Mouse (Mus musculus): ENCODE data around the gene Cops7b. TPM values are rescaled to one million over a fixed set of nuclear protein-coding genes. Genes with fewer than 3 reads are reported as not detected.

Gene Cops7b
- polyA plus RNA-seq, 1 experiment = 67.6 TPM

DNA sequence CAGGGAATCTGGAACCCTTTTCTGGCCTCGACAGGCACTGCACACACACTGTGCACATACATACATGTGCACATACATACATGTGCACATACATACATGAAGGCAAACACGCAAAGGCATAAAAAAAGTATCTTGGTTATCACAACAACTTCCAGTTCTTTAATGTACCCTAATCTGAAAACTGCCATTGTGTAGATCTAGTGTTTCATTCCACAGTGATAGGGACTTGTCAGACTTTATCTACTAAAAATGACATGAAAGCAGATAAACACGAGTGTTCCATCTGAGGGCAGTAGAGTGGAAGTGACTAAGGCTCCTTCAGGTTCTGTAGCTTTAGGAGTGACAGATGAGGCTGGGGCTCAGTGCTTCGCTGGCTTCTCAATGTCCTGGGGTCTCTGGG is 31.4 kb upstream of the Cops7b start:
- TF ChIP-seq CTCF (IDR thresholded peaks at IDR 0.05; ENCODE audit: borderline replicate concordance, control insufficient read depth, extremely low read depth, insufficient read depth, low read length, poor library complexity) (no peak), POLR2A (IDR thresholded peaks at IDR 0.05; ENCODE audit: control insufficient read depth, extremely low read depth, insufficient read depth, low read length, poor library complexity) (no peak)
- no peak overlapping the region for H3K27ac ChIP-seq (ENCODE audit: control insufficient read depth, insufficient read depth, low read length)
- no peaks in the 10 kb centered on the region for H3K36me3 ChIP-seq (ENCODE audit: control insufficient read depth, insufficient read depth, low read length)
- no peak for DNase-seq
- H3K4me1 ChIP-seq (replicated peaks; ENCODE audit: control insufficient read depth, insufficient read depth, low read length) = no peaks in the 10 kb centered on the region
- no peak overlapping the region for H3K4me3 ChIP-seq (ENCODE audit: control insufficient read depth, insufficient read depth, low read length)
- WGBS = 91% methylated on average over 4 of the region's 4 CpGs
- no peaks in the 10 kb centered on the region for H3K27me3 ChIP-seq (ENCODE audit: control insufficient read depth, insufficient read depth, low read length)

DNA sequence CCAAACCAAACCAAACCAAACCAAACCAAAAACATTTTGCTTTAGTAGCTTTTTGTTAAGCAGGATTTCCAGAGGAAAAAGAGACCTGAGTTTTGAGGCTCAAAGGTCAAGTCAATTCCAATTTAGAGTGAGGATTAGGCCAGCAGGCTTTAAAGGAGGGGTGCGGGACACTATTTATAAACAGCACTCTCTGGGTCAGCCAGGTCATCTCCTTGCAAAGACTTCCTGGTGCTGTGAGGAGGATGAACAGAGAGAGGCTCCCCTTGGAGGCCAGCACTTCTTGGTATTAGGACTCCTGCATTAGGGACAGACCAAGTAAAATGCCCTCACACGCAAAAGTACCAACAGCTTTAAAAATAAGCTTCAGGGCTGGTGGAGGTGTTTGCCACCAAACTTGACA is 30.8 kb upstream of the Cops7b start:
- no peak for DNase-seq
- no peaks in the 10 kb centered on the region for H3K27me3 ChIP-seq (ENCODE audit: control insufficient read depth, insufficient read depth, low read length)
- TF ChIP-seq CTCF (IDR thresholded peaks at IDR 0.05; ENCODE audit: borderline replicate concordance, control insufficient read depth, extremely low read depth, insufficient read depth, low read length, poor library complexity) = no peak
- no peak for TF ChIP-seq POLR2A (IDR thresholded peaks at IDR 0.05; ENCODE audit: control insufficient read depth, extremely low read depth, insufficient read depth, low read length, poor library complexity)
- no peak overlapping the region for H3K4me3 ChIP-seq (ENCODE audit: control insufficient read depth, insufficient read depth, low read length)
- WGBS = 97% methylated on average over 2 of the region's 2 CpGs
- no peaks in the 10 kb centered on the region for H3K4me1 ChIP-seq (replicated peaks; ENCODE audit: control insufficient read depth, insufficient read depth, low read length)
- H3K36me3 ChIP-seq (ENCODE audit: control insufficient read depth, insufficient read depth, low read length) = no peaks in the 10 kb centered on the region
- no peak overlapping the region for H3K27ac ChIP-seq (ENCODE audit: control insufficient read depth, insufficient read depth, low read length)

DNA sequence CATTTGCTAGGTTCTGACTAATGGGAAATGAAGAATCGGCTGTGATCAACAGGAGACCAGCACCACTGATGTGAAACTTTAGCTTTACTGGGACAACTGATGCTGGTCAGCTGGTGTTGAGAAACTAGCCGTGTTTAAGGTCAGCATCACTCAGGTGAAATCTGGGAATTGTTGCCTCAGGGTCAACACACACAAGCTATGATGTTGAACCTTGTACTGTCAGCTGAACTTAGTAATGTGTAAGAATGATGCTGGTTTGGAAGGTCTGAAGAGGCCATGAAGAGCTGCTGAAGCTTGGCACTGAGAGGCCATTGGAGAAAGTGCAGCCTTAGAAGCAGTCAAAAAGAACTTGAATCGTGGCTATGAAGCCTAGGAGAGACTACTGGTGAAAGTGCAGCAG is 27.0 kb upstream of the Cops7b start:
- WGBS = 94% methylated on average over 3 of the region's 3 CpGs
- no peak overlapping the region for H3K27ac ChIP-seq (ENCODE audit: control insufficient read depth, insufficient read depth, low read length)
- no peak for DNase-seq
- H3K27me3 ChIP-seq (ENCODE audit: control insufficient read depth, insufficient read depth, low read length) = no peaks in the 10 kb centered on the region
- no peak for TF ChIP-seq CTCF (IDR thresholded peaks at IDR 0.05; ENCODE audit: borderline replicate concordance, control insufficient read depth, extremely low read depth, insufficient read depth, low read length, poor library complexity)
- TF ChIP-seq POLR2A (IDR thresholded peaks at IDR 0.05; ENCODE audit: control insufficient read depth, extremely low read depth, insufficient read depth, low read length, poor library complexity) = no peak
- no peaks in the 10 kb centered on the region for H3K36me3 ChIP-seq (ENCODE audit: control insufficient read depth, insufficient read depth, low read length)
- H3K4me3 ChIP-seq (ENCODE audit: control insufficient read depth, insufficient read depth, low read length) = no peak overlapping the region
- H3K4me1 ChIP-seq (replicated peaks; ENCODE audit: control insufficient read depth, insufficient read depth, low read length) = no peaks in the 10 kb centered on the region

DNA sequence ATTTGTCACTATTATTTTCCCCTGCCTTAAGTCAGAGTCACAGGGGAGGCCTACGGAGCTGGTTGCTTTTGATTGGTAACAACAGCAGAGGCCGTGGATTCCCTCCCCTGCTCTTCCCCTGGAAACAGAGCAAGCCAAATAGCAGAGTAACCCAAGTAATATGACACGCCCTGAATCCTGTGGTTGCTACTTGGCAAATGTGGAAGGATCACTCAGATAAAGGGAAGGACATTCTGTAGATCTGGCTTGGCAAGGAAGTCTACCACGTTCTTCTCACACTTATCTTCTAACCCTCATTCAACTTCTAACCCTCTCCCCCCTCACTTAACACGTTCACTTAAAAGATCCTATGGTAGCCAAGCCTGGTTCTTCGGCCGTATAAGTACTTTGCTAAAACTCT is 24.8 kb upstream of the Cops7b start:
- WGBS = 89% methylated on average over 7 of the region's 7 CpGs
- DNase-seq = no peak
- TF ChIP-seq POLR2A (IDR thresholded peaks at IDR 0.05; ENCODE audit: control insufficient read depth, extremely low read depth, insufficient read depth, low read length, poor library complexity) (no peak), CTCF (IDR thresholded peaks at IDR 0.05; ENCODE audit: borderline replicate concordance, control insufficient read depth, extremely low read depth, insufficient read depth, low read length, poor library complexity) (no peak)
- no peaks in the 10 kb centered on the region for H3K27me3 ChIP-seq (ENCODE audit: control insufficient read depth, insufficient read depth, low read length)
- no peaks in the 10 kb centered on the region for H3K4me1 ChIP-seq (replicated peaks; ENCODE audit: control insufficient read depth, insufficient read depth, low read length)
- no peak overlapping the region for H3K27ac ChIP-seq (ENCODE audit: control insufficient read depth, insufficient read depth, low read length)
- H3K4me3 ChIP-seq (ENCODE audit: control insufficient read depth, insufficient read depth, low read length) = no peak overlapping the region
- peaks cover 3% of the 10 kb centered on the region; the same call in 1 of the 2 replicates for H3K36me3 ChIP-seq (ENCODE audit: control insufficient read depth, insufficient read depth, low read length)

DNA sequence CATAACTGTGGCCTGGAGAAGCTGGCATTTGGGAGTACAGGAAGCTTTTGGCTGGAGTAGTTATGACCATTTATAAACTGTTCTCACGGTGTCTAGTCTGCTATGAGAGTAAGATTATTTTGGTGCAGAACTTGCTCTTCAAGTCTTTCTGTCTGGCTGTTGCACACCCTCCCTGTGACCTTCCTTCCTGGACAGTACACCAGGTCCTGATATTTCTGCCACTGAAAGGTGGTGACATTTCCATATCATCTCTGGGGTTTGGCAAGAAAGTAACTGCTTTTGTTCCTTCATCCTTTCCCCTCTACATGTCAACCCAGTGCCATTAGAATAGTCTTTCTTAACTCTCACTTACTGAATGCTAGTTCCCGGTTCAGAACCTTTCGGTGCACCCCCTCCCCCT is 23.5 kb upstream of the Cops7b start:
- H3K4me3 ChIP-seq (ENCODE audit: control insufficient read depth, insufficient read depth, low read length) = no peak overlapping the region
- WGBS = 98% methylated on average over 3 of the region's 3 CpGs
- H3K36me3 ChIP-seq (ENCODE audit: control insufficient read depth, insufficient read depth, low read length) = peaks cover 3% of the 10 kb centered on the region; the same call in 1 of the 2 replicates
- no peak for DNase-seq
- TF ChIP-seq CTCF (IDR thresholded peaks at IDR 0.05; ENCODE audit: borderline replicate concordance, control insufficient read depth, extremely low read depth, insufficient read depth, low read length, poor library complexity) = no peak
- TF ChIP-seq POLR2A (IDR thresholded peaks at IDR 0.05; ENCODE audit: control insufficient read depth, extremely low read depth, insufficient read depth, low read length, poor library complexity) = no peak
- H3K27me3 ChIP-seq (ENCODE audit: control insufficient read depth, insufficient read depth, low read length) = no peaks in the 10 kb centered on the region
- H3K4me1 ChIP-seq (replicated peaks; ENCODE audit: control insufficient read depth, insufficient read depth, low read length) = no peaks in the 10 kb centered on the region
- no peak overlapping the region for H3K27ac ChIP-seq (ENCODE audit: control insufficient read depth, insufficient read depth, low read length)

DNA sequence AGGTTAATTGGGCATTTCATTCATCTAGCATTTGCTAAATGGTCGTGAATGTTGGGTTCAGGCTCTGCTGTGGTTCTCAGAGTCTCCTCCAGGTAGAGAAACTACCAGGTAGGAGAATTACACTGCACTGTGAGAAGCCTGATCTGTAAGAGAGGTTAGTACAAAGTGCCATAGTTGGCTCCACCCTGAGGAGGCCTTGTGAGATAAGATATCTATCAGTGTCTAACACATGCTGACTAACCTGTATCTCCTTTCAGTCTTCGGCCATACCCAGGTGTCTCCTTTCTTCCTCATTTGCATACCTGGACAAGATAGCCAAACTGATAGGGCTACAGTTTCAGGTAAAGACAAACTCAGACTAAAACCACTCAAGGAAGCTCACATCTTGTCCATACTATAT is 20.0 kb upstream of the Cops7b start:
- Histone ChIP-seq H3K27ac (ENCODE audit: control insufficient read depth, insufficient read depth, low read length) (no peak overlapping the region), H3K36me3 (ENCODE audit: control insufficient read depth, insufficient read depth, low read length) (peaks cover 3% of the 10 kb centered on the region; the same call in 1 of the 2 replicates), H3K4me3 (ENCODE audit: control insufficient read depth, insufficient read depth, low read length) (no peak overlapping the region), H3K4me1 (replicated peaks; ENCODE audit: control insufficient read depth, insufficient read depth, low read length) (no peaks in the 10 kb centered on the region), H3K27me3 (ENCODE audit: control insufficient read depth, insufficient read depth, low read length) (no peaks in the 10 kb centered on the region)
- no peak for TF ChIP-seq POLR2A (IDR thresholded peaks at IDR 0.05; ENCODE audit: control insufficient read depth, extremely low read depth, insufficient read depth, low read length, poor library complexity)
- no peak for TF ChIP-seq CTCF (IDR thresholded peaks at IDR 0.05; ENCODE audit: borderline replicate concordance, control insufficient read depth, extremely low read depth, insufficient read depth, low read length, poor library complexity)
- no peak for DNase-seq
- WGBS = 93% methylated on average over 2 of the region's 2 CpGs

DNA sequence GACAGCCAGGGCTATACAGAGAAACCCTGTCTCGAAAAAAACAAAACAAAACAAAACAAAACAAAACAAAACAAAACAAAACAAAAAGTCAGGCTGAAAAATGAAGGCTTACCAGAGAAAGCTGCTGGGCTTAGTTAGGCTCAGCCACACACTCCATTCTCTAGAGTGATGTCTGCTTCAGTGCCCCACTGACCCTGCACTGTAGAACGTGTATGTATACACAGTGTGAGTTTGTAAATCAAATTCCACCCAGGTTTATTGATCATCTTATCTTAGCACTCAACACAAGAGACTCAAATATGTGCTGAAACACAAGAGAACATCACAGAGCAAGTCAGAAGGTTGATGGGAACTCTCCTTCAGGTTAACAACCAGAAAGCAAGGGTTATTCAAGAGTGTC is 14.3 kb upstream of the Cops7b start:
- no peak for TF ChIP-seq CTCF (IDR thresholded peaks at IDR 0.05; ENCODE audit: borderline replicate concordance, control insufficient read depth, extremely low read depth, insufficient read depth, low read length, poor library complexity)
- no peak for TF ChIP-seq POLR2A (IDR thresholded peaks at IDR 0.05; ENCODE audit: control insufficient read depth, extremely low read depth, insufficient read depth, low read length, poor library complexity)
- Histone ChIP-seq H3K27ac (ENCODE audit: control insufficient read depth, insufficient read depth, low read length) (no peak overlapping the region), H3K36me3 (ENCODE audit: control insufficient read depth, insufficient read depth, low read length) (no peaks in the 10 kb centered on the region), H3K4me1 (replicated peaks; ENCODE audit: control insufficient read depth, insufficient read depth, low read length) (no peaks in the 10 kb centered on the region), H3K27me3 (ENCODE audit: control insufficient read depth, insufficient read depth, low read length) (no peaks in the 10 kb centered on the region), H3K4me3 (ENCODE audit: control insufficient read depth, insufficient read depth, low read length) (no peak overlapping the region)
- 96% methylated on average over 2 of the region's 2 CpGs for WGBS
- DNase-seq = no peak
